Mouse (Mus musculus): ENCODE measurements around the gene Ifnl2. TPM values are rescaled to one million over a fixed set of nuclear protein-coding genes. Genes with fewer than 3 reads are reported as not detected.

Gene Ifnl2
- total and polyA plus RNA-seq, 3 experiments: not detected

GRCm38 (mm10) chr7:28553076-28553475, 42.8 kb upstream of the Ifnl2 start:
- Histone ChIP-seq H3K4me1 (ENCODE audit: control insufficient read depth in 1 of 2, insufficient read depth in 2 of 2, low read length in 2 of 2) (no peaks in the 10 kb centered on the region), H3K9me3 (replicated peaks; ENCODE audit: insufficient read depth, low read length) (no peaks in the 10 kb centered on the region), H3K79me2 (ENCODE audit: control insufficient read depth, insufficient read depth, low read length, poor library complexity) (no peaks in the 10 kb centered on the region), H3K4me3 (ENCODE audit: control insufficient read depth in 1 of 2, insufficient read depth in 1 of 2, low read depth in 2 of 2, low read length in 2 of 2) (no peak overlapping the region), H3K9ac (ENCODE audit: control insufficient read depth, low read depth, low read length, poor library complexity, severe bottlenecking) (no peak overlapping the region), H3K27me3 (ENCODE audit: control insufficient read depth in 1 of 2, insufficient read depth in 2 of 2, low read length in 2 of 2) (peaks cover 0 to 2% of the 10 kb centered on the region in 2 experiments; a peak in 1 of 4 replicates), H3K27ac (ENCODE audit: control insufficient read depth, low read depth, low read length) (no peak overlapping the region), H3K36me3 (ENCODE audit: control insufficient read depth in 1 of 2, insufficient read depth in 2 of 2, low read length in 2 of 2) (no peaks in the 10 kb centered on the region)
- no peak for DNase-seq (ENCODE audit: low read depth, low spot score)
- TF ChIP-seq EP300 (IDR thresholded peaks at IDR 0.05; ENCODE audit: low read depth in 1 of 2, low read length in 2 of 2) (no peak), ZMIZ1 (IDR thresholded peaks at IDR 0.05; ENCODE audit: low read depth, low read length) (no peak), SMC3 (IDR thresholded peaks at IDR 0.05; ENCODE audit: low read depth, low read length) (no peak)

GRCm38 (mm10) chr7:28547628-28548027, 37.4 kb upstream of the Ifnl2 start:
- no peak for TF ChIP-seq EP300 (IDR thresholded peaks at IDR 0.05; ENCODE audit: low read depth in 1 of 2, low read length in 2 of 2)
- TF ChIP-seq ZC3H11A (IDR thresholded peaks at IDR 0.05; ENCODE audit: low read depth, low read length): no peak
- no peak for TF ChIP-seq MYC (IDR thresholded peaks at IDR 0.05; ENCODE audit: low read depth, low read length)
- no peak for TF ChIP-seq CHD1 (IDR thresholded peaks at IDR 0.05; ENCODE audit: low read depth, low read length)
- no peak for TF ChIP-seq KAT2A (conservative IDR thresholded peaks at IDR 0.05; ENCODE audit: low read depth, low read length)
- TF ChIP-seq GATA1 (IDR thresholded peaks at IDR 0.05; ENCODE audit: low read depth, low read length): no peak
- TF ChIP-seq GABPA (IDR thresholded peaks at IDR 0.05; ENCODE audit: low read depth, low read length): no peak
- no peak for TF ChIP-seq RAD21 (IDR thresholded peaks at IDR 0.05; ENCODE audit: low read depth, low read length)
- no peak for TF ChIP-seq ZMIZ1 (IDR thresholded peaks at IDR 0.05; ENCODE audit: low read depth, low read length)
- TF ChIP-seq NRF1 (IDR thresholded peaks at IDR 0.05; ENCODE audit: insufficient read depth, low read depth, low read length, poor library complexity, severe bottlenecking): no peak
- TF ChIP-seq ZNF384 (IDR thresholded peaks at IDR 0.05; ENCODE audit: low read depth, low read length): no peak
- TF ChIP-seq HCFC1 (IDR thresholded peaks at IDR 0.05; ENCODE audit: low read depth, low read length): no peak
- TF ChIP-seq MAZ (IDR thresholded peaks at IDR 0.05; ENCODE audit: low read depth, low read length): no peak
- no peak for TF ChIP-seq USF2 (IDR thresholded peaks at IDR 0.05; ENCODE audit: borderline replicate concordance in 1 of 2, insufficient read depth in 1 of 2, low read depth in 1 of 2, low read length in 2 of 2)
- TF ChIP-seq CTCF (IDR thresholded peaks at IDR 0.05 in 2 of 3, conservative IDR thresholded peaks at IDR 0.05 in 1 of 3; ENCODE audit: control insufficient read depth in 1 of 3, insufficient read depth in 1 of 3, low read depth in 2 of 3, low read length in 3 of 3, poor library complexity in 1 of 3, severe bottlenecking in 1 of 3): no peak
- TF ChIP-seq POLR2AphosphoS5 (IDR thresholded peaks at IDR 0.05; ENCODE audit: borderline replicate concordance, low read depth, low read length): no peak
- TF ChIP-seq MAFK (IDR thresholded peaks at IDR 0.05; ENCODE audit: borderline replicate concordance, low read depth, low read length): no peak
- no peaks in the 10 kb centered on the region for H3K36me3 ChIP-seq (ENCODE audit: control insufficient read depth in 1 of 2, insufficient read depth in 2 of 2, low read length in 2 of 2)
- H3K27me3 ChIP-seq (ENCODE audit: control insufficient read depth in 1 of 2, insufficient read depth in 2 of 2, low read length in 2 of 2): peaks cover 0 to 2% of the 10 kb centered on the region in 2 experiments; a peak in 1 of 4 replicates
- H3K9ac ChIP-seq (ENCODE audit: control insufficient read depth, low read depth, low read length, poor library complexity, severe bottlenecking): 0 out of 2 replicates have a peak overlapping the region, but pooled peaks have one; percentile 3
- no peaks in the 10 kb centered on the region for H3K79me2 ChIP-seq (ENCODE audit: control insufficient read depth, insufficient read depth, low read length, poor library complexity)
- no peaks in the 10 kb centered on the region for H3K9me3 ChIP-seq (replicated peaks; ENCODE audit: insufficient read depth, low read length)
- DNase-seq (ENCODE audit: low read depth, low spot score): peak; percentile 16
- H3K4me1 ChIP-seq (ENCODE audit: control insufficient read depth in 1 of 2, insufficient read depth in 2 of 2, low read length in 2 of 2): 0 out of 4 replicates have a peak, but pooled peaks cover 0 to 3% of the 10 kb centered on the region in 2 experiments
- no peak overlapping the region for H3K27ac ChIP-seq (ENCODE audit: control insufficient read depth, low read depth, low read length)
- H3K4me3 ChIP-seq (ENCODE audit: control insufficient read depth in 1 of 2, insufficient read depth in 1 of 2, low read depth in 2 of 2, low read length in 2 of 2): no peak overlapping the region

Data from MEL (cell line).